Mouse (Mus musculus) C2C12 (cell line): Measurements from ENCODE around the gene Gm12166.

ENCODE experiments used
- CTCF ChIP-seq: IDR thresholded peaks from one replicate; pipeline ENCODE4 v1.5.1; 2011; ENCODE audit not compliant: control insufficient read depth, insufficient read depth, insufficient read length
- MAX ChIP-seq: IDR thresholded peaks from one replicate; pipeline ENCODE4 v1.6.1; 2011; ENCODE audit warnings: mild to moderate bottlenecking, control low read depth
- MYOD1 ChIP-seq: IDR thresholded peaks from one replicate; pipeline ENCODE4 v1.6.1; 2011; ENCODE audit warnings: low read depth; ENCODE audit not compliant: control insufficient read depth, insufficient read length
- MYOG ChIP-seq: IDR thresholded peaks from one replicate; pipeline ENCODE4 v1.6.1; 2011; ENCODE audit not compliant: control insufficient read depth, insufficient read length; ENCODE audit errors: extremely low read depth
- USF1 ChIP-seq: IDR thresholded peaks from one replicate; pipeline ENCODE4 v1.6.1; 2011; ENCODE audit warnings: low read depth, mild to moderate bottlenecking, control low read depth, moderate library complexity

- no peak for TF ChIP-seq USF1
- TF ChIP-seq CTCF = no peak
- no peak for TF ChIP-seq MYOG
- TF ChIP-seq MAX = no peak
- TF ChIP-seq MYOD1 = no peak
These were observed 4.9 kb downstream of the Gm12166 start for GRCm38 (mm10) chr11:46047264-46047663.
